Mouse (Mus musculus): ENCODE results near the gene Zfp235. TPM values are rescaled to one million over a fixed set of nuclear protein-coding genes. Genes with fewer than 3 reads are reported as not detected.

Gene Zfp235
- total and polyA plus RNA-seq, 2 experiments from 2014 or later = 17.0 to 20.4 TPM

- H3K4me3 ChIP-seq (ENCODE audit: low read length) = peak overlapping the region; percentile 76
- WGBS = 6% methylated on average over 9 of the region's 9 CpGs
- H3K4me1 ChIP-seq (ENCODE audit: insufficient read depth, low read length) = 0 out of 2 replicates have a peak, but pooled peaks cover 8% of the 10 kb centered on the region
- ATAC-seq (no peak), DNase-seq (ENCODE audit: low spot score) (no peak)
- no peak for TF ChIP-seq CTCF (IDR thresholded peaks at IDR 0.05; ENCODE audit: low read depth)
- H3K27me3 ChIP-seq (ENCODE audit: insufficient read depth, low read length) = no peaks in the 10 kb centered on the region
- H3K36me3 ChIP-seq (ENCODE audit: insufficient read depth, low read length) = peaks cover 12% of the 10 kb centered on the region
- no peak overlapping the region for H3K9ac ChIP-seq (replicated peaks; ENCODE audit: low read length)
- peaks cover 22% of the 10 kb centered on the region for H3K9me3 ChIP-seq (ENCODE audit: low read length)
- H3K27ac ChIP-seq = 0 out of 2 replicates have a peak overlapping the region, but pooled peaks have one; percentile 48
- H3K4me2 ChIP-seq (ENCODE audit: low read depth, low read length) = peak overlapping the region; percentile 67
These were observed 22.2 kb upstream of the Zfp235 start for GRCm38 (mm10) chr7:24111772-24112155.

- H3K4me3 ChIP-seq (ENCODE audit: low read length) = peak within 1 kb of the TSS; percentile 76
- peak; percentile 96 for DNase-seq (ENCODE audit: low spot score)
- H3K36me3 ChIP-seq (ENCODE audit: insufficient read depth, low read length) = peaks cover 9% of the 10 kb centered on the region; the same call in 1 of the 2 replicates
- H3K9ac ChIP-seq (replicated peaks; ENCODE audit: low read length) = peak within 1 kb of the TSS; percentile 70
- H3K4me2 ChIP-seq (ENCODE audit: low read depth, low read length) = peak within 1 kb of the TSS; percentile 67
- H3K27ac ChIP-seq = peak within 1 kb of the TSS; percentile 75
- H3K9me3 ChIP-seq (ENCODE audit: low read length) = peaks cover 17% of the 10 kb centered on the region
- 1% methylated on average over 23 of the region's 23 CpGs for WGBS
- H3K4me1 ChIP-seq (ENCODE audit: insufficient read depth, low read length) = 0 out of 2 replicates have a peak, but pooled peaks cover 8% of the 10 kb centered on the region
- TF ChIP-seq CTCF (IDR thresholded peaks at IDR 0.05; ENCODE audit: low read depth) = 0 out of 2 replicates have a peak, but pooled peaks have one; percentile 11
- H3K27me3 ChIP-seq (ENCODE audit: insufficient read depth, low read length) = no peaks in the 10 kb centered on the region
- peak; percentile 99 for ATAC-seq
These were observed 21.7 kb upstream of the Zfp235 start, which contains the start of gene Zfp112 for GRCm38 (mm10) chr7:24112156-24112856. Gene Zfp112 (plus strand): TSS chr7:24112314.

- H3K4me2 ChIP-seq (ENCODE audit: low read depth, low read length) = peak overlapping the region; percentile 67
- TF ChIP-seq CTCF (IDR thresholded peaks at IDR 0.05; ENCODE audit: low read depth) = no peak
- 15% methylated on average over 12 of the region's 12 CpGs for WGBS
- peaks cover 4% of the 10 kb centered on the region; the same call in 1 of the 2 replicates for H3K36me3 ChIP-seq (ENCODE audit: insufficient read depth, low read length)
- H3K27me3 ChIP-seq (ENCODE audit: insufficient read depth, low read length) = no peaks in the 10 kb centered on the region
- ATAC-seq (no peak), DNase-seq (ENCODE audit: low spot score) (peak; percentile 48)
- peaks cover 10% of the 10 kb centered on the region for H3K9me3 ChIP-seq (ENCODE audit: low read length)
- 0 out of 2 replicates have a peak, but pooled peaks cover 8% of the 10 kb centered on the region for H3K4me1 ChIP-seq (ENCODE audit: insufficient read depth, low read length)
- H3K27ac ChIP-seq = peak overlapping the region; percentile 75; the same call in 1 of the 2 replicates
- H3K9ac ChIP-seq (replicated peaks; ENCODE audit: low read length) = peak overlapping the region; percentile 70
- peak overlapping the region; percentile 76 for H3K4me3 ChIP-seq (ENCODE audit: low read length)
These were observed 21.0 kb upstream of the Zfp235 start for GRCm38 (mm10) chr7:24113001-24113400.

- H3K27ac ChIP-seq = no peak overlapping the region
- no peak for TF ChIP-seq CTCF (IDR thresholded peaks at IDR 0.05; ENCODE audit: low read depth)
- no peaks in the 10 kb centered on the region for H3K36me3 ChIP-seq (ENCODE audit: insufficient read depth, low read length)
- no peak overlapping the region for H3K9ac ChIP-seq (replicated peaks; ENCODE audit: low read length)
- ATAC-seq (no peak), DNase-seq (ENCODE audit: low spot score) (no peak)
- no peaks in the 10 kb centered on the region for H3K27me3 ChIP-seq (ENCODE audit: insufficient read depth, low read length)
- H3K4me1 ChIP-seq (ENCODE audit: insufficient read depth, low read length) = 0 out of 2 replicates have a peak, but pooled peaks cover 8% of the 10 kb centered on the region
- 85% methylated on average over 4 of the region's 4 CpGs for WGBS
- no peaks in the 10 kb centered on the region for H3K9me3 ChIP-seq (ENCODE audit: low read length)
- no peak overlapping the region for H3K4me2 ChIP-seq (ENCODE audit: low read depth, low read length)
- no peak overlapping the region for H3K4me3 ChIP-seq (ENCODE audit: low read length)
These were observed 17.3 kb upstream of the Zfp235 start for GRCm38 (mm10) chr7:24116655-24117054.

GRCm38 (mm10) chr7:24133425-24133995 is 459 bp upstream of the Zfp235 start:
- Histone ChIP-seq H3K36me3 (ENCODE audit: insufficient read depth, low read length) (peaks cover 13% of the 10 kb centered on the region; the same call in 1 of the 2 replicates), H3K4me1 (ENCODE audit: insufficient read depth, low read length) (peaks cover 8% of the 10 kb centered on the region), H3K27ac (peak overlapping the region; percentile 72), H3K4me2 (ENCODE audit: low read depth, low read length) (peak overlapping the region; percentile 87), H3K9me3 (ENCODE audit: low read length) (no peaks in the 10 kb centered on the region), H3K4me3 (ENCODE audit: low read length) (peak overlapping the region; percentile 58), H3K9ac (replicated peaks; ENCODE audit: low read length) (peak overlapping the region; percentile 70), H3K27me3 (ENCODE audit: insufficient read depth, low read length) (no peaks in the 10 kb centered on the region)
- DNase-seq (ENCODE audit: low spot score) (no peak), ATAC-seq (peak; percentile 70)
- no peak for TF ChIP-seq CTCF (IDR thresholded peaks at IDR 0.05; ENCODE audit: low read depth)
- WGBS = 17% methylated on average over 6 of the region's 6 CpGs

GRCm38 (mm10) chr7:24142566-24142965 is 8.6 kb downstream of the Zfp235 start:
- Histone ChIP-seq H3K9ac (replicated peaks; ENCODE audit: low read length) (no peak overlapping the region), H3K9me3 (ENCODE audit: low read length) (no peaks in the 10 kb centered on the region), H3K4me2 (ENCODE audit: low read depth, low read length) (no peak overlapping the region), H3K36me3 (ENCODE audit: insufficient read depth, low read length) (peaks cover 27% of the 10 kb centered on the region), H3K27me3 (ENCODE audit: insufficient read depth, low read length) (no peaks in the 10 kb centered on the region), H3K4me1 (ENCODE audit: insufficient read depth, low read length) (no peaks in the 10 kb centered on the region), H3K27ac (no peak overlapping the region), H3K4me3 (ENCODE audit: low read length) (no peak overlapping the region)
- WGBS = 91% methylated on average over 6 of the region's 6 CpGs
- TF ChIP-seq CTCF (IDR thresholded peaks at IDR 0.05; ENCODE audit: low read depth) = no peak
- no peak for ATAC-seq
- no peak for DNase-seq (ENCODE audit: low spot score)

Data from hindbrain, postnatal 0 days (tissue).